Mouse (Mus musculus) adrenal gland, adult 18-20 months (tissue): ENCODE measurements around the gene Pld1. TPM values are rescaled to one million over a fixed set of nuclear protein-coding genes. Genes with fewer than 3 reads are reported as not detected.

ENCODE experiments used
- DNase-seq, 2 experiments: peaks; one replicate each; pipeline ENCODE4 v3.0.0; 2021 to 2022; ENCODE audit warnings: low spot score in 2 of 2
- total RNA-seq, 2 experiments: library from RNA; stranded (reverse); gene quantifications; 1 replicate in 1 of 2; 2 replicates in 1 of 2; pipeline ENCODE4 v1.2.3; 2021

The Pld1 gene
- total RNA-seq, 2 experiments from 2014 or later = 5.5 to 6.9 TPM

DNA sequence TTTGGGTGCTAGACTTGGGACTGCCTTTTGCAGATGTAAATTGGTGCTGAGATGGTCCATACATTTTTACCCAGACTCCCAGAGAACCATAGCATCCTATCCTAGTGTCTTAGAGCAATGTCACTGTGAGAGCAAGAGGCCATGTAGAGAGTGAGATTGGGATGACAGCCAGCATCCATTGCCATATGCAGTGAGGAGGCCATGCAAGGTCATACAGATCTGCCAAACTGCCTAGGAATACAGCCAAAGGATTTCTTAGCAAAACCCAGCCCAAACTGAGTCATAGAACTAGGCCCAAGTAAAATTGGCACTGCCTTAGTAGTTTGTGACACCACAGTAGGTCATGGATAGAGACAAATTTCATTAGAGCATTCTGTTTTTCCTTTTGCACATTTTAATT lies 206.2 kb downstream of the Pld1 start:
- DNase-seq = peak in 1 of 2 experiments; percentile 19

- DNase-seq = no peak
These were observed 207.0 kb downstream of the Pld1 start for GRCm38 (mm10) chr3:28145461-28145860.

GRCm38 (mm10) chr3:28149656-28150256 lies 211.3 kb downstream of the Pld1 start:
- no peak for DNase-seq

DNA sequence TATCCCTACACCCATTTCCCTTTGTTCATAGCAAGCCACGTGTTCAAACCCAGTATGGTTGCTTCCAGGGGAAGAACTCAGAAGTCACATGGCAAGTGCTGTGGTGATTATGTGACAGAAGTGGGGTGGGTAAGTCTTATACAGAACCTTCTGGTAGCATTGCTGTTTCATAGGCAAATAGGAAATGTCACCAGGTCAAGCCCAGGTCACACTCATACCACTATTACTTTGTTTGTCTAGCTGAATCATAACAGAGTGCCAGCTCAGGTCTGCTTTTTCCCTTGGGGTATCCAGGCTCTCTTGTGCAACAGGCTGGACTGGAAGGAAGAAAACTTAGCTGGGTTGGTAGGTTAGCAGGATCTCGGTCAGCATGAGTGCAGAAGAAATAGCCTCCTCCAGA lies 219.5 kb downstream of the Pld1 start:
- no peak for DNase-seq

DNA sequence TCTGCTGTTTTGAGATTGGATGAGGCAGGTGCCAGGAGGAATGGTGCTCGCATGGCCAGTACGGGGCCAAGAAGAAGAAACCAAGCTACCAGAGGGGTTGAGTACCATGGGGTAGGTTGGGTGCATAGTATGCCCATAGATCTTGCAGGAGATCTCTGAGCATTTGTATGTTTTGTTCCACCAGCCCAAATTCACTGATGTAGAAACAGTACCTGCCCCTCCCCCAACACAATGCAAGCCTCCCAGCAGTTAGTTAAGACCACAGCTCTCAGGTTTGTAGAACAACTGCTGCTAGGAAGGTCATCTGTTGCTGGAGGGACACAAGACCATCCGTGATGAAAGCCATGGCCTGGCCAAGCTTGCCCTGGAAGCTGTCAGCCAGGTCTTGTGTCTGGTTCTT lies 220.4 kb downstream of the Pld1 start:
- no peak for DNase-seq

DNA sequence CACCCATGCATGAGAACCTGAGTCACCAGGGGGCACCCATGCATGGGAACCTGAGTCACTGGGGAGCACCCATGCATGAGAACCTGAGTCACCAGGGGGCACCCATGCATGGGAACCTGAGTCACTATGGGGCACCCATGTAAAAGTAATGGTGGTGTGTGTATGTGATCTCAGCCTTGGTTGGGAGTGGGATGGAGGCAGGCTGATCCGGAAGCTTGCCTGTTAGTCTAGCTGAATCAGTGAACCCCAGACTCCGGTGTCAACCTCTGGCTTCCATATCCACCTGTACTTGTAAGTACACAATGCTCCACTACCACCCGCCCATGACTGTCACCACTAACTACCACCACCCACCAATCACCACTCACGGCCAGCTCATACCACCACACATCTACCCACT lies 223.9 kb downstream of the Pld1 start:
- DNase-seq = no peak

GRCm38 (mm10) chr3:28164678-28165077 lies 226.2 kb downstream of the Pld1 start:
- no peak for DNase-seq

- DNase-seq = peak; percentile 27 to 51
These were observed 227.1 kb downstream of the Pld1 start for GRCm38 (mm10) chr3:28165598-28165997.

DNA sequence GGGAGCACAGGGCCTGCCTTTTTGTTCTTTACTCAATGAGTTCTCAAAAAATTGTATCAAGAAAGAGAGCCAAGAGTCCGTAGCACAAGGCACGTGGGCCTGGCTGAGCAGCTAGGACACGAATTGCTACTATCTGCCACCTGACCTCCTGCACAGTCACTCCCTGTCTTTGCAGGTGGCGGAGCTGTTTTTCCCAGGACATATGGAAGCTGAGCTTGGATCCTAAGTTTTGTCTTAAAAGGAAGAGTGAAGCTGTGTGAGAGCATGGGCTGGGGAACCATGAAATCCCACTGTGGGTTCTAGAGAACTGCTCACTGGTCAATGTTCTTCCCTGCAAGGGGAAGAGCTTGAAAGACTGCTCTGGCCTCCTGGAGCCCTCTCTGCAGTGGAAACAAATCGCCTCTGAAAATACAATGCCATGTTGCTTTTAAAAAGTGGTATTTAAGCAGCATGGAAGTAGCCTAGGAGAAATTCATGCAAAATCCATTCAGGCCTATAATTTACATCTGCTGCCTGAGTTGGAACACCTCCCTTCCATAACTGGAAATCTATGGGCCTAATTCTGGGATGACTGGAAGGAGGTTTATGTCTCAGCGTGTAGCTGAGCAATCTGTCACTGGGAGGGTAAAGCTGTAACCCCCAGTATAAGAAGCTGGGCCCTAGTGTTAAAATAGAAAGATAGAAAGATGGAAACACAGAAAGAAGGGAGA lies 229.5 kb downstream of the Pld1 start:
- no peak for DNase-seq

GRCm38 (mm10) chr3:28170911-28171618 lies 232.6 kb downstream of the Pld1 start:
- peak in 1 of 2 experiments; percentile 37 for DNase-seq

- no peak for DNase-seq
These were observed 237.8 kb downstream of the Pld1 start for GRCm38 (mm10) chr3:28175997-28176967.

GRCm38 (mm10) chr3:28178333-28178732 lies 239.8 kb downstream of the Pld1 start:
- DNase-seq = no peak

Other genes with a start within 250 kb of the Pld1 start
- 100 to 1,000 TPM; 128 to 148 TPM for gene Fndc3b, start 227.4 kb upstream of the Pld1 start, total RNA-seq
- not detected for gene Tmem212, start 42.3 kb upstream of the Pld1 start, total RNA-seq